Mouse (Mus musculus) cerebellum, adult 11-12 months (tissue): ENCODE results near the gene Lao1.
"Not testable (repeated sequence)": the region's sequence is repeated elsewhere in the genome, so short reads cannot be mapped to it uniquely, and the experiment has no call there.

Source experiments
- DNase-seq: peaks from one replicate; pipeline ENCODE4 v3.0.0; 2022

Gene Lao1

DNA sequence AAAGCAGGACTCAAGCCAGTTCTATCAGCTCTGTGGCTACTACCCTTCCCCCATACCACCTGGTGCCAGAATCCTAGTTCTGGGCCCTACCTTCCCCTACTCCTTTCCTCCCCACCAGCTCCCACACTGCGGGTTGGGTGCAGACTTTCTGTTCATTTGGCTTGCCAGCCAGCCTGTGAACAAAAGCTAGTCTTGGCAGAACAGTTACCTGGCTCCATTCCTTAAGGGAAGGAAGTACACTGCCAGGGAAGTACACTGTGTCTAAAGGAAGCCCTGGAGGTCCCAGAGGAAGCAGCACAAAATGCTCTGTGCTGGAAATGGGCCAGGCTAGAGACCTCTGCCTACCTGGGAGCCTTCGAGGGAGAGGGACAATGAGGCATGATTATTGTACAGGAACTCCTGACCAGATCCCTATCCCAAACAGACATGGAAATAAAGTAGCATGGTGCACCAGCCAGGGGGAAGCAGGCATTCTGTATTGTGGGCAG is at the start of gene Lao1:
TSS of gene Lao1 (plus strand) at position 438 of the 488 bp plus-strand sequence.
- peak; percentile 34 for DNase-seq

GRCm38 (mm10) chr4:118917365-118917764 is 44.0 kb upstream of the Lao1 start, which contains the start of gene Olfr1329:
Gene Olfr1329, minus strand, starts transcription at chr4:118917465.
- DNase-seq: not testable (repeated sequence)

GRCm38 (mm10) chr4:118931326-118931725 is 30.1 kb upstream of the Lao1 start:
- not testable (repeated sequence) for DNase-seq

GRCm38 (mm10) chr4:118938512-118938911 is 22.9 kb upstream of the Lao1 start, which contains the start of gene Olfr1328:
Gene Olfr1328, minus strand, starts transcription at chr4:118938612.
- DNase-seq: no peak

DNA sequence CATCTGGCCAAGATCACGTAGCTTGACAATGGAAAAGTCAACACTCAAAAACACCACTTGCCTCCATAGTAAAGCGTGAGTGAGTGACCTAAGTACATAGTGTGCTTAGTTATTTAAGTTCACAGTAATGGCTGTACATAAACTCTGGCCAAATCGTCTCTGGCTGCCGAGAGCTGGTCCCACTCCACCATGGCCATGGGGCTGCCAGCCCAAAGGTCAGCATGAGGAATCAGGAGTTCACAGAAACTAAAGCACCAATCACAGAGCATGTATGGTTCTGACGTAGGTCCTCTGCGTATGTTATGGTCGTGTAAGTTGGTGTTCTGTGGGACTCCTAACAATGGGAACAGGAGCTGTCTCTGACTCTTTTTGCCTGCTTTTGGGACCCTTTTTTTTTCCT is 2.6 kb upstream of the Lao1 start:
- DNase-seq: no peak

DNA sequence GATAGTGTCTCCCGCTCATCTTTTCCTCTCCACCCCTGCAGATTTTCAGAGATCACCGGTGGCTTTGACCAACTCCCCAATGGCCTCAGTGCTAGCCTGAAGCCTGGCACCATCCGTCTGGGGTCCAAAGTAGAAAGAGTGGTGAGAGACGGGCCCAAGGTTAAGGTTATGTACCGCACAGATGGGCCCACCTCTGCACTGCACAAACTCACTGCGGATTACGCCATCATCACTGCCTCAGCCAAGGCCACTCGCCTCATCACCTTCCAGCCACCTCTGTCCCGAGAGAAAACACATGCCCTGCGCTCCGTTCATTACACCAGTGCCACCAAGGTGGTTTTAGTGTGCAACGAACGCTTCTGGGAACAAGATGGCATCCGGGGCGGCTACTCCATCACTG is 6.3 kb downstream of the Lao1 start:
- no peak for DNase-seq

GRCm38 (mm10) chr4:118973281-118973680 is 11.9 kb downstream of the Lao1 start:
- DNase-seq: no peak

GRCm38 (mm10) chr4:118985291-118985690 is 23.9 kb downstream of the Lao1 start:
- DNase-seq: no peak

GRCm38 (mm10) chr4:118988535-118988934 is 27.2 kb downstream of the Lao1 start:
- no peak for DNase-seq

DNA sequence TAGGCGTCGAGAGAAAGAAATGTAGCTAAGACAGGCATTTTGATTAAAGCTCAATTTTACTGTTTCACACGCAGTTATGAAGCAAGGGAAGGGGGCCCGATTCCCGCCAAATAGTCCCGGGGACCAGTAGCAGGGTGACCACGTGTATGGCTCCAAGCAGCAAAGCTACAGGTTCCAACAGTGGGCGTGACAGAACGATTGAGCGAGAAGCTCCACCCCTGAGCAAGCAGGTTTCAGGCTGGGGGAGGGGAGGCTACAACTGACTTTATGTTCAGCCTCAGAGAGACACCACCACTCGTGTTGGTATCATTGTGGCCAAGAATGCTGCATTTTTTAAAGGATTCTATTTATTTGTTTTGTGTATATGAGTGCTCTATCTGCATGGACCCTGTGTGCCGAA is 28.0 kb downstream of the Lao1 start:
- DNase-seq: no peak

DNA sequence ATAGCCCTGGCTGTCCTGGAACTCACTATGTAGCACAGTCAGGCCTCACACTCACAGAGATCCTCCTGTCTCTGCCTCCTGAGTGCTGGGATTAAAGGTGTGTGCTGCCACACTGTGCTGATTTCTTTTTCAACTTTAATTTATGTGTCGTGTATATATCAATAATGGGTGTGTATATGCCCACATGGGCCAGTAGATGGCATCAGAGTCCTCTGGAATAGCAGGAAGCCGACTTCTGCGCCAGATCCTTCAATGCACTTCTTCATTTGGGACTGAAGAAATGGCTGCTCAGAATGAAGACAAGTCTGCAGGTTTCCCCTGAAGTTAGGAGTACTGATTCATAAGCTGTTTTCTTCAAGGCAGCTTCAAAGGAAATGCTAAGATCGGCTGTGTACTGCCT is 30.4 kb downstream of the Lao1 start:
- DNase-seq: no peak

DNA sequence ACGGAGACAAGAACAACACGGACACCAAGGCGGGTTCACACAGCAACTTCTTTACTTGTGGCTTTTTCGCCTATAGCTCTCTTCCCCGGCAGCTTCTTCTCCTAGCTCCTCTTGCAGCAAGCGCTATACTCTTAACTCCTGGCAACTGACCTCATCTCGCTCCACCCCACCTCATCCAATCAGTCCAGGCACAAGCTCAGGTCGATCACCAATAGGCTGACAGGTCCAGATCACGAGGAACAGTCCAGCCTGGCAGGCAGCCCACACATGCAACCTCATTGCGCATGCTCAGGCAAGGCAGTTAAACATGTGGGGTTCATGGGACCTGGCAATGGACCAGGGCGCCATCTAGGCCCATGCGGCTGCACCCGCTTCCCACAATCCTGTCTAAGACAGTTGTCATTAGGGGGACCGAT is 35.8 kb downstream of the Lao1 start:
- DNase-seq: no peak

DNA sequence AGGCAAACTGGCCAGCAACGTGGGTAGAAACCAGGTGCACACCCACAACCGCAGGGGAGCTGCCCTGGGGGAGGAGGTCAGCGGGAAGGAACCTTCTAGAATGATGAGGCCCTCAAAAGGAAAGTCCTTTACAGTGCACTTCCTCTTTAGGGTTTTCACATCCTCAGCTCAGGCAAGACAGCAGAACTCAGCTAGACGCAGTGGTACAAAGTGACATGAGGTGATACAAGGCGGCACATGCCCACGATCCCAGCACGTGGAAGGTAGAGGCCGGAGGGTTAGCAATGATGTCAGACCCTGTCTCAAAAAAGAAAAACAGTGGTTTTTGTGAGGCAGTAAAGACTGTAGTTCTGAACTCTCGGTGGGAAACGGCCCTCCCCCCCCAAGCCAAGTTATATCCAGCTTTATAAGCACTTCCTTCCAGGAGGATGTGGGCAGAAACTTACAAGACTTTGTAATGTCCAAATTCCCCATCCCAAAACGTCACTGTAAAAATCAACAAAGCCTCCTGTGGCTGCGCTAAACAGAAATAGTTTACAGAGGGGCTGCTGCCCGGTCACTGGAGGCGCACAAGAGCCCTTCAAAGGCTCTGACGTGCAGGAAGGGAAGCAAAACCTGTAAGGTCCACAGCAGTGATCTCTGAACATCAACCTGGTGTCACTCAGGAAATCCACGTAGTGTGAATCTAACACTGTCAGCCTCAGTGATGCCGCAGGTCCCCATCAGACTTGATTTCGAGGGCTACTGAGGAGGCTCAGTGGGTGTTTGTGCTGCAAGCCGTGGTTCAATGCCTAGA is 38.5 kb downstream of the Lao1 start:
- DNase-seq: no peak

GRCm38 (mm10) chr4:119001696-119002095 is 40.3 kb downstream of the Lao1 start:
- no peak for DNase-seq

DNA sequence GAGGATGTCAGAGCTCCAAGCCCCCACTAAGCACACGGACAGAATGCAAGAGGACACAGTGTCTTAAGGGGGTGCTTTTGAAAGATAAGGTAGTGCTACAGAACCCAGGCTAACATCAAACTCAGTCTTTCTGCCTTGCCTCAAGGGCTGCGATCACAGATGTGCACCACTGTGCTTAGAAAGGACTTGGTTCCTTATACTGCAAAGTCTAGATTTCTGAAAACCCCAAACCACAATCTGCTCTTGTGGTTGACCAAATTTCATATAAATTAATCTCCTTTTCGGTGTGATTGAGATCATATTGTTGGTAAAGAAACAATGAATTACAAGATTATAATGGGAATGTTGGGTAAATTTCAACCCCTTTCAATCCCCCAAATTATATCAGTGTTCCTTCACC is 41.1 kb downstream of the Lao1 start:
- DNase-seq: no peak

DNA sequence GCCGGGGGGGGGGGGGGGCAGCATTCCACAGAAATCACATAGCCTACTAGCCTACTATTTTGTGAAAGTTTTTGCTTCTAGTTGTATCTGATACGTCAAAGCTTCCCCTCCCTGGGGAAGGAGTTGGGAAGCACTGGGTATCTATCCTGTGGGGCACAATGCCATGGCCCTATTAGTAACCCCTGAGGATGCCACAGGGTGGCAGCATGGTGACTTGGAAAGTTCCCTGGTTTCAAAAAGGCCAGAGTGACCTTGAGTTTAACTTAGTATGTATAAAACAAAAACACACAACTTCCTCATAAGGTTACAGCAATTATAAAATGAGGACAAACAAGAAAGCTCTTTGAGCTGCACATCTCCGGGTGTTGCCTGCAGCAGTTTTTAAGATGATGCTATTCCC is 42.8 kb downstream of the Lao1 start:
- no peak for DNase-seq

DNA sequence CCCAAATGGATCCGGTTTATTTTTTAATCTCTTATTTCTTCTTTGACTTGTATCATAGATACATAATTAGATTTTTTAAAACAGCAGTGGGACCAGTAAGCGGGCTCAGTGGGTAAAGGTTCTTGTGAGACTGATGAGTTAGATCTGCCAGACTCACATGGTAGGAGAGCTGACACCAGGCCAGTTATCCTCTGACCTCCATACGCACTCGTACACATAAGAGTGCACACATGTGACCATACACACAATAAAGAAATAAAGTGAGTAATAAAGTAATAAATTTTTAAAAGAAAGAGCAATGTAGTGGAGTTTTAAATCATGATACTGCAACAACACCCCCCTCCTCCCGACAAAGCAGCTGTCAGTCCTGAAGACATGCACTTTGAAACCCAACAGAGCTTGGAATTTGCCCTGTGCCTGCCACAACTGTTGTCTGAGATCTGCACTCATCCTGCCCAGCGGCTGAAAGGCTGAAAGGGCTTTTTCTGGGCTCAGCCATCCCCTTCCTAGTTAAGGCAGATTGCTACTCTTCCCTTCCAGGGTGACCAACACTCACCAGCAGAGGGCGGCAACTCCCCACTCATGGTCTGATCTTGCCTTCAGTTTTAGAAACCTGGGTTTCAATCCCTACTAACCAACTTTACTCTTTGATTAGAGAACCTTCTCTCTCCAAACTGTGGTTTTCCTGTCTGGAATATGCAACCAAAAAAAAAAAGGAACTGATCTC is 43.4 kb downstream of the Lao1 start:
- DNase-seq: peak; percentile 62

DNA sequence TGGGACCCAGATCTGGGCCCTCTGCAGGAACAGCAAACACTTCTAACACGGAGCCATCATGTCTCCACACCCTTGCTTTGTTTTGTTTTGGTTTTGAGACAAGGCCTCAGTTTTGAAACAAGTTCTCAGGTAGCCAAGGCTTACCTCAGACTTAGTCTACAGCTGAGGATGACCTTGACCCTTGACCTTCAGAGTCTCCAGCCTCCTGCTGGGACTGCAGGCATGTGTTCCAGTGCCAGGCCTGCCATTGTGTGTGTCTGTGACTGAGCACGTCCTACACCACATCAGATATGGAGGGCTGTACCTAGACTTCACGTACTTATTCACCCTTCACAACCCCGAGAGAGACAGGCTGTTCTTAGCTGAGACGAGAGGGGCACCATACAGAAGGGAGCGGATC is 46.2 kb downstream of the Lao1 start:
- DNase-seq: no peak

GRCm38 (mm10) chr4:119008476-119008875 is 47.1 kb downstream of the Lao1 start:
- DNase-seq: peak; percentile 54

DNA sequence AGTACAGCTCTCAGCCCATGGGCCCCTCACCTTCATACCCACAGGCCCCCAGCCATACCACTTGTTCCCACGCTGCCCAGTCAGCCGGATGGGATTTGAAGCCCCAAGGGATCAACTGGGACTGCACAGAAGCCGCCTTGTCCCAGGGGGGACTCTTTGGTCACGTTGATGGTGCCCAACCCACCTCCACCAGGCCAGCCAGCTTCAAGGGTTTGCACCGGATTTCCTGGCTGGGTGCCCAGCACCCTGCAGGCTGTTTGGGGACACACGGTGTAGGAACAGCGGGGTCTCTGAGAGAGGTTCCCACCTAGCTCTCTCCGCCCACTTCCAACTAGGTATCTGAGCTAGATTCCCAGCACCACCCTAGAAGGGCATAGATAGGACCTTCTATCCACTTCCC is 48.4 kb downstream of the Lao1 start:
- DNase-seq: no peak

DNA sequence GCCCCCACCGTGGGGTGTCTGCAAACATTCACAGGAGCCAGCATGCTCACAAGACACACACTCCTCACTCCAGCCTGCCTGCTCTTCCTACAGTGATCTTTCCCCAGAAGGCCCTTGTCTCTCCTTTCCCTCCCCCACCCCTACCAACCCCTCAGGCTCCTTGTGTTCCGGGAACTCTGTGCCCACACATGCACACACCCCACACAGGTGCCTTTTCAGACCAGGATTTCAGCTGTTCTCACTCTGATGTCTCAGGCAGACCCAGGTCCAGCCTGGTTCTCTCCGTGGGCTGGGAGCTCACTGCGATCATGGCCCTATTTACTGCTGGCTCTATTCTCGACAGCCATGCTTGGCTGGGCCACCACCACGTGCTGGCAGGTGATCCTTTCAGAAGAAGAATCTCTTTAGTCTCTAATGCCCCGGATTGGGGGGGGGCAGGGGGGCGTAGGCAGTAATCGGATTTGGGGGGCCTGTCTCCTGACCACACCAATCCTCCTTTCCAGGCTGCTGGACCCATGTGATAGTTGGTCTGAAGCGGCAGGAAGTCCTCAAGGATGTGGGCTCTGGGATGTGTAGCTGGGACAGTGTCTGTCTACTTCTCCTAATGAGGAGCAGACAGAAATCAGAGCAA is 49.8 kb downstream of the Lao1 start:
- DNase-seq: no peak

- no peak for DNase-seq
Measured at GRCm38 (mm10) chr4:119013031-119013430, 51.7 kb downstream of the Lao1 start.

GRCm38 (mm10) chr4:119014997-119015396 is 53.6 kb downstream of the Lao1 start:
- DNase-seq: no peak

GRCm38 (mm10) chr4:119015557-119015956 is 54.2 kb downstream of the Lao1 start:
- no peak for DNase-seq
